Mouse (Mus musculus) CH12.LX (cell line): ENCODE measurements around the gene Cd200r3. TPM values are rescaled to one million over a fixed set of nuclear protein-coding genes. Genes with fewer than 3 reads are reported as not detected.

Source experiments
- DNase-seq: peaks from one replicate; pipeline ENCODE4 v3.0.0-alpha.2; 2013; ENCODE audit errors: extremely low read depth
- H3K27ac ChIP-seq: 2 replicates; pipeline ENCODE4 v1.5.1; 2012; ENCODE audit warnings: low read depth, mild to moderate bottlenecking, control low read depth, moderate library complexity; ENCODE audit not compliant: insufficient read depth
- H3K27me3 ChIP-seq: replicated peaks from 2 replicates; pipeline ENCODE3; 2012; ENCODE audit warnings: inconsistent platforms
- H3K36me3 ChIP-seq, 2 experiments: replicated peaks in 1 of 2; 2 replicates each; pipeline versions ENCODE3 to v1.6.1; 2012; ENCODE audit warnings: inconsistent platforms in 1 of 2, low read length in 1 of 2, mild to moderate bottlenecking in 1 of 2, mixed read lengths in 1 of 2, moderate library complexity in 1 of 2; ENCODE audit not compliant: control insufficient read depth in 1 of 2, insufficient read depth in 1 of 2
- H3K4me1 ChIP-seq, 2 experiments: 2 replicates each; pipeline ENCODE4 v1.6.1; 2012; ENCODE audit warnings: inconsistent platforms in 1 of 2, moderate library complexity in 1 of 2; ENCODE audit not compliant: insufficient read depth in 2 of 2, control insufficient read depth in 1 of 2
- H3K4me2 ChIP-seq: 2 replicates; pipeline ENCODE4 v1.6.1; 2012; ENCODE audit warnings: low read depth, mild to moderate bottlenecking, control low read depth; ENCODE audit not compliant: poor library complexity, insufficient read depth, severe bottlenecking
- H3K4me3 ChIP-seq, 3 experiments: fragments of 150-350 bp in 1 of 3; sonication (generic) in 1 of 3; replicated peaks in 1 of 3; 2 replicates each; pipeline versions ENCODE3 to v1.5.1; 2011 to 2012; ENCODE audit warnings: low read depth in 2 of 3, low read length in 2 of 3, mild to moderate bottlenecking in 2 of 3, moderate library complexity in 2 of 3, control low read depth in 1 of 3, improper control_type of control experiment in 1 of 3, inconsistent platforms in 1 of 3, mixed read lengths in 1 of 3; ENCODE audit not compliant: poor library complexity in 1 of 3
- H3K79me2 ChIP-seq: replicated peaks from 2 replicates; pipeline ENCODE4 v1.6.1; 2012; ENCODE audit warnings: mild to moderate bottlenecking, moderate library complexity; ENCODE audit not compliant: control insufficient read depth, poor library complexity, insufficient read depth, severe bottlenecking; ENCODE audit errors: extremely low read depth
- H3K9ac ChIP-seq: 2 replicates; pipeline ENCODE4 v1.6.1; 2012; ENCODE audit warnings: low read depth, mild to moderate bottlenecking, control low read depth, moderate library complexity; ENCODE audit not compliant: insufficient read depth
- H3K9me3 ChIP-seq: replicated peaks from 2 replicates; pipeline ENCODE3; 2012; ENCODE audit warnings: low read length, inconsistent platforms, mixed read lengths
- BHLHE40 ChIP-seq: IDR thresholded peaks from 2 replicates; pipeline ENCODE4 v1.6.1; 2011; ENCODE audit warnings: mild to moderate bottlenecking, low read depth, low read length, improper control_type of control experiment
- CHD2 ChIP-seq: IDR thresholded peaks from 2 replicates; pipeline ENCODE4 v1.6.1; 2011; ENCODE audit warnings: low read length, improper control_type of control experiment
- EP300 ChIP-seq: IDR thresholded peaks from 2 replicates; pipeline ENCODE4 v1.6.1; 2011; ENCODE audit warnings: low read length, improper control_type of control experiment
- GABPA ChIP-seq: IDR thresholded peaks from 2 replicates; pipeline ENCODE4 v1.6.1; 2012; ENCODE audit warnings: low read depth, low read length, improper control_type of control experiment, inconsistent platforms; ENCODE audit not compliant: insufficient replicate concordance
- HCFC1 ChIP-seq: IDR thresholded peaks from 2 replicates; pipeline ENCODE4 v1.6.1; 2012; ENCODE audit warnings: low read depth, mild to moderate bottlenecking, inconsistent platforms, low read length, improper control_type of control experiment
- IRF4 ChIP-seq: IDR thresholded peaks from 2 replicates; pipeline ENCODE4 v1.6.1; 2014; ENCODE audit warnings: low read depth, mild to moderate bottlenecking, inconsistent platforms, low read length, improper control_type of control experiment
- JUND ChIP-seq: conservative IDR thresholded peaks from 2 replicates; pipeline ENCODE4 v1.6.1; 2011; ENCODE audit warnings: low read depth, low read length, improper control_type of control experiment
- MYC ChIP-seq: IDR thresholded peaks from 2 replicates; pipeline ENCODE4 v1.6.1; 2011; ENCODE audit warnings: low read depth, mild to moderate bottlenecking, improper control_type of control experiment, low read length
- NELFE ChIP-seq: IDR thresholded peaks from 2 replicates; pipeline ENCODE4 v1.6.1; 2011; ENCODE audit warnings: low read depth, low read length, improper control_type of control experiment
- NRF1 ChIP-seq: IDR thresholded peaks from 2 replicates; pipeline ENCODE4 v1.6.1; 2014; ENCODE audit warnings: low read depth, mild to moderate bottlenecking, inconsistent platforms, low read length, improper control_type of control experiment, moderate library complexity
- PAX5 ChIP-seq: IDR thresholded peaks from 2 replicates; pipeline ENCODE4 v1.6.1; 2012; ENCODE audit warnings: low read length, inconsistent platforms, mixed read lengths
- POLR2A ChIP-seq: IDR thresholded peaks from 2 replicates; pipeline ENCODE4 v1.6.1; 2011; ENCODE audit warnings: low read depth, mild to moderate bottlenecking, improper control_type of control experiment, low read length
- POLR2AphosphoS2 ChIP-seq: IDR thresholded peaks from 2 replicates; pipeline ENCODE4 v1.6.1; 2011; ENCODE audit warnings: low read depth, low read length, improper control_type of control experiment
- RAD21 ChIP-seq: IDR thresholded peaks from 2 replicates; pipeline ENCODE4 v1.6.1; 2011; ENCODE audit warnings: low read depth, mild to moderate bottlenecking, low read length, improper control_type of control experiment, moderate library complexity
- TBP ChIP-seq: conservative IDR thresholded peaks from 2 replicates; pipeline ENCODE4 v1.6.1; 2011; ENCODE audit warnings: low read depth, low read length, improper control_type of control experiment
- UBTF ChIP-seq: IDR thresholded peaks from 2 replicates; pipeline ENCODE4 v1.6.1; 2012; ENCODE audit warnings: low read depth, mild to moderate bottlenecking, inconsistent platforms, low read length, improper control_type of control experiment, moderate library complexity
- USF1 ChIP-seq: IDR thresholded peaks from 2 replicates; pipeline ENCODE4 v1.6.1; 2014; ENCODE audit warnings: low read depth, mild to moderate bottlenecking, inconsistent platforms, low read length, improper control_type of control experiment
- ZC3H11A ChIP-seq: IDR thresholded peaks from 2 replicates; pipeline ENCODE4 v1.6.1; 2012; ENCODE audit warnings: low read depth, mild to moderate bottlenecking, inconsistent platforms, low read length, improper control_type of control experiment
- ZMIZ1 ChIP-seq: IDR thresholded peaks from 2 replicates; pipeline ENCODE4 v1.6.1; 2012; ENCODE audit warnings: low read depth, mild to moderate bottlenecking, inconsistent platforms, low read length, improper control_type of control experiment
- ZNF384 ChIP-seq: IDR thresholded peaks from 2 replicates; pipeline ENCODE4 v1.6.1; 2012; ENCODE audit warnings: low read depth, low read length, improper control_type of control experiment, inconsistent platforms
- dilution Hi-C: fragments of 300-500 bp; cut with MboI; formaldehyde crosslinking; loops from 2 replicates; pipeline ENCODE4 v1.14.3; 2020; ENCODE audit warnings: low sequenced_read_pairs; ENCODE audit not compliant: extremely low pct_unique_long_range_greater_than_20kb, extremely low pct_ligation_motif_present
- in situ Hi-C: fragments of 300-500 bp; cut with MboI; formaldehyde crosslinking; loops from 3 replicates; pipeline ENCODE4 v1.14.3; 2019; ENCODE audit warnings: low sequenced_read_pairs, low pct_ligation_motif_present, low pct_unique_long_range_greater_than_20kb, mixed read lengths
- polyA plus RNA-seq: library from polyadenylated mRNA; unstranded; fragments of >175 nt; gene quantifications from 2 replicates; pipeline ENCODE4 v1.2.1, GENCODE M21; 2012; ENCODE audit warnings: low read depth; ENCODE audit not compliant: insufficient read length
- total RNA-seq, 2 experiments: library from RNA; depleted of rRNA; stranded (reverse); fragments of 300-350 nt in 1 of 2; fragments of >200 nt in 1 of 2; gene quantifications; 2 replicates each; pipeline ENCODE4 v1.2.3; 2012 to 2014

Gene Cd200r3
- total and polyA plus RNA-seq, 3 experiments, result 5.0 to 17.6 (median 6.9) TPM

DNA sequence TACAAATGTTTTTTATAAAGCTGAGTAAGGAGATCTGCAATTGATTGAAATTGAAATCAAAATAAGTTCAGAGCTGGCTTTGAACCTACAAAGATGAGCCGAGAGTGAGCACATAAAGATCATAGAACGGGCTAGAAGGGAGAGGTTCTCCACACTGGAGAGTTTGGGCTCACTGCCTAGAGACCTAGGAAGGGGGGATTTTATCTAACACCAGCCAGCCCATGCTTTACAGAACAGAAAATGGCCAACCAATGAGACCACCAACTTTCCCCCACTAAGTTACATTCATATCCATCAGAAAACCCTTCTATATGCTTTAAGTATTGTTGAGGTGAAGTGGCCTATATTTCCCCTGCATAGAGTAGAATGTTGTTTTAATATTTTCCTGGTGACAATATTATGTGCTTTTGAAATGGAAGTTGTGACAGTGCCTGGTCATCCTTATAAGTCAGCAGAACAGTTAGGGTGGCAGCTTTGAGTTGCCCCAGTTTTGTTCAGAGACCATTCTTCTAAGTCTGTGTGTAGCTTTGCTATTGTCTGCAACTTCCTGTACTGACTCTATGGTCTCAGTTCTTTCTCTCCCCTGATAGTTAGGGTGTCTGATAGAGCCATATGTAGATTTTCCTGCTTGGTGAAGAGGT lies 77.3 kb downstream of the Cd200r3 start:
- dilution Hi-C loops (no loop called here), in situ Hi-C loops (no loop called here)
- TF ChIP-seq IRF4 (no peak), BHLHE40 (no peak), POLR2AphosphoS2 (peak; percentile 49; the same call in 1 of the 2 replicates), PAX5 (no peak), HCFC1 (no peak), JUND (no peak), EP300 (no peak), NELFE (0 out of 2 replicates have a peak, but pooled peaks have one; percentile 17), POLR2A (peak; percentile 63), USF1 (no peak), ZMIZ1 (peak; percentile 99), MYC (no peak), TBP (peak; percentile 93), NRF1 (no peak), GABPA (no peak)
- TF ChIP-seq, all 38 proteins: peak for 5
- Histone ChIP-seq H3K9me3 (peaks cover 5% of the 10 kb centered on the region), H3K4me3 (no peak overlapping the region), H3K4me1 (peaks cover 9 to 42% of the 10 kb centered on the region in 2 experiments; a peak in 3 of 4 replicates), H3K27ac (no peak overlapping the region), H3K4me2 (no peak overlapping the region), H3K79me2 (no peaks in the 10 kb centered on the region), H3K9ac (no peak overlapping the region), H3K27me3 (no peaks in the 10 kb centered on the region), H3K36me3 (peaks cover 0 to 2% of the 10 kb centered on the region in 2 experiments)
- DNase-seq, result no peak

DNA sequence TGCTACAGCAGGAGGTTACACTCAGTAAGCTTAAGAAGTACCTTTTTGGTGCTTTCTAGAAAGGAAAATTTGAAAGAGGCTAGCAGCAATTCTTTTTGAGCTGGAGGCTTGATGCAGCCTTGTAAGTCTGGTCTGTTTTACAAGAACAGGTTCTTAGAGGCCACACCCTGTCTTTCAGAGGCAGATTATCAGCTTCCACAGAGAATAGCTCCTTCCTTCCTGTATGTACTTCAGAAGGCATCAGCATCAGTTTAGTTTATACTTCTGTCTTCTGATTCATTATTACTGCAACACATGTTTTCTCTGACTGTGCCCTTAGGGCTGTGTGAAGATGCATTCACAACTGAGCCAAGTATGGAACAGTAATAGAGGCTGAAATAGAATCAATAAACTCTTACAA lies 78.0 kb downstream of the Cd200r3 start:
- H3K27me3 ChIP-seq, result no peaks in the 10 kb centered on the region
- peaks cover 9 to 35% of the 10 kb centered on the region in 2 experiments; a peak in 3 of 4 replicates for H3K4me1 ChIP-seq
- H3K9ac ChIP-seq, result no peak overlapping the region
- H3K27ac ChIP-seq, result no peak overlapping the region
- H3K36me3 ChIP-seq, result peaks cover 0 to 2% of the 10 kb centered on the region in 2 experiments
- DNase-seq, result no peak
- dilution Hi-C loops (no loop called here), in situ Hi-C loops (no loop called here)
- no peaks in the 10 kb centered on the region for H3K79me2 ChIP-seq
- peaks cover 5% of the 10 kb centered on the region for H3K9me3 ChIP-seq
- no peak overlapping the region for H3K4me2 ChIP-seq
- no peak for TF ChIP-seq RAD21
- no peak for TF ChIP-seq ZC3H11A
- no peak for TF ChIP-seq ZNF384
- no peak for TF ChIP-seq MYC
- TF ChIP-seq UBTF, result no peak
- no peak for TF ChIP-seq CHD2
- no peak for TF ChIP-seq NELFE
- TF ChIP-seq IRF4, result no peak
- TF ChIP-seq EP300, result no peak
- no peak overlapping the region for H3K4me3 ChIP-seq
